Mouse (Mus musculus) testis, adult 2 months (tissue): ENCODE results near the gene Lingo1.

Source experiments
- CTCF ChIP-seq: fragments of 200-500 bp; IDR thresholded peaks from 2 replicates; pipeline ENCODE4 v1.5.1; 2012; ENCODE audit warnings: low read depth, mild to moderate bottlenecking, inconsistent platforms, low read length, moderate library complexity; ENCODE audit not compliant: control insufficient read depth, insufficient read depth, insufficient replicate concordance
- POLR2A ChIP-seq: fragments of 200-500 bp; IDR thresholded peaks from 2 replicates; pipeline ENCODE4 v1.6.1; 2012; ENCODE audit warnings: low read depth, mild to moderate bottlenecking, inconsistent platforms, low read length, moderate library complexity; ENCODE audit not compliant: control insufficient read depth

DNA sequence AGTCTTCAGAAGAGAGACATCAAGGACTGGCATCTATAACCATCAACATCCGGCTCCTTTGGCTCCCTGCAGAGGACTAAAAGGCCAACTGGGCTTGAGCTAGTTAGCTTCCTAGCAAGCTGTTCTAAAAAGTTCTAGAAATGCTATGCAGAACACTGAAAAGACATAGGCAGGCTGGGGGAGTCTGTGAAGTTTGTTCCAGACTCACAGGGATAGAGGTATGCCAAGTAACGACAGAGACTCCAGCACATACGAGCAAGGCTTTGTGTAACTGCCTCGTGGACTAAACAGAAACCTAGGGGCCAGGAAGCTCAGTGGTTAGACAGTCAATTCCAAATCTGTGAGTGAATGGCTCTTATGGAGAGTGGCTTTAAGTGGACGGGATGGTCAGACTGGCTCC lies 108.8 kb downstream of the Lingo1 start:
- TF ChIP-seq CTCF: no peak
- TF ChIP-seq POLR2A: no peak
